In genomic region chr17:8264638-8265037, GRCm38 (mm10) we compare ENCODE assay signal across 10 mouse cellular contexts. TPM values are rescaled to one million over a fixed set of nuclear protein-coding genes. Genes with fewer than 3 reads are reported as not detected.
DNase-seq lines count a peak whose midpoint lies in the region; ATAC-seq lines count a peak whose summit lies in the region.
"Had no signal": no experiment of that assay in that cellular context is flagged by ENCODE, and none has a peak within 500 bp of the region (broad histone marks: within the 10 kb centered on the region; RNA-seq: fewer than 3 reads in every experiment).

No protein-coding gene starts in this region.

- peak; percentile 59 for ATAC-seq in activated CD4-positive, CD25-positive, alpha-beta regulatory T cell, adult 4 months
- peak; percentile 96 for ATAC-seq in frontal cortex, adult (ENCODE audit: low TSS enrichment)

- peak; percentile 86 for DNase-seq in 3T3-L1 (ENCODE audit: low read depth, low spot score)
- peak; percentile 67 to 82 for DNase-seq in cerebellum, postnatal 14 days
- peak; percentile 37 for DNase-seq in hindlimb bud, embryonic 11.5 days (ENCODE audit: extremely low spot score, low read depth, low spot score)
- DNase-seq in layer of hippocampus, postnatal 10 days (ENCODE audit: low spot score in 2 of 2): peak; percentile 41 to 61
- DNase-seq in lung, postnatal 14 days: peak; percentile 62
- DNase-seq in retina, postnatal 7 days (ENCODE audit: low read depth, low spot score): peak; percentile 49

RNA-seq across cellular contexts. Expression of gene Mpc1, which starts 18.1 kb away (rescaled TPM):
- 100 to 1,000 TPM; 223 to 231 TPM for polyA plus RNA-seq in activated CD4-positive, CD25-positive, alpha-beta regulatory T cell, adult 4 months (2017; shearing (Covaris generic))
- total RNA-seq in layer of hippocampus, postnatal 10 days (2021): 100 to 1,000 TPM; 147 to 163 TPM

RNA-seq across cellular contexts. Expression of gene Ccr6, which starts 28.8 kb away (rescaled TPM):
- 10 to 100 TPM; 90.9 to 94.0 TPM for polyA plus RNA-seq in activated CD4-positive, CD25-positive, alpha-beta regulatory T cell, adult 4 months (2017; shearing (Covaris generic))
- under 1 TPM in 1 of 2 experiments, not detected in 1; 0.27 TPM for total RNA-seq in layer of hippocampus, postnatal 10 days (2021)
- total RNA-seq: gastrocnemius, adult 8-10 months had no signal
- polyA plus RNA-seq: kidney, embryonic 16.5 days had no signal

RNA-seq across cellular contexts. Expression of gene Sft2d1, which starts 46.3 kb away (rescaled TPM):
- 100 to 1,000 TPM; 122 to 128 TPM for polyA plus RNA-seq in activated CD4-positive, CD25-positive, alpha-beta regulatory T cell, adult 4 months (2017; shearing (Covaris generic))
- total RNA-seq in layer of hippocampus, postnatal 10 days (2021): 10 to 100 TPM; 64.9 to 67.6 TPM

Comparison
In these comparisons a context has a peak if more than half of its experiments do, and no peak if none do; other contexts are left out.
1. Peak in every context shown above with its lines: DNase-seq and ATAC-seq.